Mouse (Mus musculus) ES-E14 (cell line): ENCODE measurements around the gene Stk11ip. TPM values are rescaled to one million over a fixed set of nuclear protein-coding genes. Genes with fewer than 3 reads are reported as not detected.

Experiments used
- DNase-seq: peaks from one replicate; pipeline ENCODE4 v3.0.0-alpha.2; 2013; ENCODE audit warnings: low read depth, low spot score
- H3K27ac ChIP-seq: 2 replicates; pipeline ENCODE4 v1.5.1; 2012; ENCODE audit warnings: low read depth, mild to moderate bottlenecking, low read length, moderate library complexity, mixed read lengths; ENCODE audit not compliant: poor library complexity, insufficient read depth, severe bottlenecking
- H3K36me3 ChIP-seq: 2 replicates; pipeline ENCODE4 v1.6.1; 2012; ENCODE audit warnings: mild to moderate bottlenecking, low read length, moderate library complexity, mixed read lengths; ENCODE audit not compliant: control insufficient read depth, poor library complexity, insufficient read depth, severe bottlenecking
- H3K4me1 ChIP-seq, 2 experiments: fragments of 150-350 bp in 1 of 2; sonication (generic) in 1 of 2; 2 replicates each; pipeline ENCODE4 v1.6.1; 2012; ENCODE audit warnings: low read length in 2 of 2, mild to moderate bottlenecking in 1 of 2, mixed read lengths in 1 of 2; ENCODE audit not compliant: control insufficient read depth in 2 of 2, insufficient read depth in 2 of 2, poor library complexity in 1 of 2
- H3K4me3 ChIP-seq, 2 experiments: fragments of 150-350 bp in 1 of 2; sonication (generic) in 1 of 2; 2 replicates each; pipeline ENCODE4 v1.5.1; 2012; ENCODE audit warnings: low read length in 2 of 2, low read depth in 1 of 2, mild to moderate bottlenecking in 1 of 2, mixed read lengths in 1 of 2; ENCODE audit not compliant: insufficient read depth in 1 of 2, poor library complexity in 1 of 2, severe bottlenecking in 1 of 2
- H3K9ac ChIP-seq: 2 replicates; pipeline ENCODE4 v1.6.1; 2012; ENCODE audit warnings: low read depth, mild to moderate bottlenecking, low read length, mixed read lengths; ENCODE audit not compliant: poor library complexity, insufficient read depth, severe bottlenecking
- H3K9me3 ChIP-seq: fragments of 150-350 bp; sonication (generic); 2 replicates; pipeline ENCODE4 v1.6.1; 2012; ENCODE audit warnings: low read depth, mild to moderate bottlenecking, low read length; ENCODE audit not compliant: control insufficient read depth, insufficient read depth
- CHD2 ChIP-seq: IDR thresholded peaks from 2 replicates; pipeline ENCODE4 v1.6.1; 2014; ENCODE audit warnings: mild to moderate bottlenecking, low read depth, low read length, inconsistent platforms
- HCFC1 ChIP-seq: IDR thresholded peaks from 2 replicates; pipeline ENCODE4 v1.6.1; 2012; ENCODE audit warnings: low read length, inconsistent platforms, borderline replicate concordance; ENCODE audit not compliant: insufficient read depth
- MAFK ChIP-seq: IDR thresholded peaks from 2 replicates; pipeline ENCODE4 v1.6.1; 2014; ENCODE audit warnings: mild to moderate bottlenecking, low read depth, low read length, inconsistent platforms; ENCODE audit not compliant: insufficient read depth
- ZC3H11A ChIP-seq: IDR thresholded peaks from 2 replicates; pipeline ENCODE4 v1.6.1; 2012; ENCODE audit warnings: low read depth, mild to moderate bottlenecking, inconsistent platforms, low read length, borderline replicate concordance
- ZNF384 ChIP-seq: IDR thresholded peaks from 2 replicates; pipeline ENCODE4 v1.6.1; 2012; ENCODE audit warnings: low read depth, low read length, inconsistent platforms
- in situ Hi-C, 2 experiments: fragments of 600-800 bp; cut with MboI; formaldehyde crosslinking; loops; one replicate each; pipeline ENCODE4 v1.15.1; 2025; ENCODE audit warnings: low sequenced_read_pairs in 2 of 2, inconsistent platforms in 1 of 2; ENCODE audit not compliant: unreplicated experiment in 2 of 2
- total RNA-seq: library from RNA; depleted of rRNA; stranded (reverse); fragments of 300-350 nt; gene quantifications from 2 replicates; pipeline ENCODE4 v1.2.3, GENCODE M21; 2012

The Stk11ip gene
- total RNA-seq, 1 experiment = 26.8 TPM

DNA sequence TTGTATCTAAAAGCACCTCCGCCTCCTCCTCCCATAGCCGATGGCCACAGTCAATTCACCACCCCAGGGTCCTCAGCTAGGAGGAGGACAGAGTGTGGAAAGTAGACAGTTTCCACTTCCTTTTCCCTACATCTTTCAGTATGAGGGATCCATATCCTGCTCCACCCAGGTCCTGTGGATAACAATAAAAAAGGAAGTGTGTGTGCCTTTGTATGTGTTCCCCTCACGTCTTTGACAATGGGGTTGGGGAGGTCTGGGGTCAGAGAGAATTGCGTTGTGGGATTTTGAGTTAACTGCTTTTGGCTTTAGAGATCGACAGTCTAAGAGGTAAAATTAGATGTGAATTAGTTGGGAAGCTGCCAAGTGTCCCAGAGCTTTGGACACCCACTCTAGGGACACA is 11.2 kb upstream of the Stk11ip start:
- Histone ChIP-seq H3K27ac (no peak overlapping the region; the same call in 1 of the 2 replicates), H3K4me1 (peaks cover 17 to 42% of the 10 kb centered on the region in 2 experiments), H3K4me3 (peak overlapping the region; percentile 56 to 62; a peak in 3 of 4 replicates), H3K9ac (no peak overlapping the region; the same call in 1 of the 2 replicates), H3K9me3 (no peaks in the 10 kb centered on the region), H3K36me3 (no peaks in the 10 kb centered on the region)
- in situ Hi-C loops = no loop called here
- DNase-seq = no peak
- TF ChIP-seq MAFK (no peak), ZC3H11A (no peak), HCFC1 (no peak), ZNF384 (no peak)

DNA sequence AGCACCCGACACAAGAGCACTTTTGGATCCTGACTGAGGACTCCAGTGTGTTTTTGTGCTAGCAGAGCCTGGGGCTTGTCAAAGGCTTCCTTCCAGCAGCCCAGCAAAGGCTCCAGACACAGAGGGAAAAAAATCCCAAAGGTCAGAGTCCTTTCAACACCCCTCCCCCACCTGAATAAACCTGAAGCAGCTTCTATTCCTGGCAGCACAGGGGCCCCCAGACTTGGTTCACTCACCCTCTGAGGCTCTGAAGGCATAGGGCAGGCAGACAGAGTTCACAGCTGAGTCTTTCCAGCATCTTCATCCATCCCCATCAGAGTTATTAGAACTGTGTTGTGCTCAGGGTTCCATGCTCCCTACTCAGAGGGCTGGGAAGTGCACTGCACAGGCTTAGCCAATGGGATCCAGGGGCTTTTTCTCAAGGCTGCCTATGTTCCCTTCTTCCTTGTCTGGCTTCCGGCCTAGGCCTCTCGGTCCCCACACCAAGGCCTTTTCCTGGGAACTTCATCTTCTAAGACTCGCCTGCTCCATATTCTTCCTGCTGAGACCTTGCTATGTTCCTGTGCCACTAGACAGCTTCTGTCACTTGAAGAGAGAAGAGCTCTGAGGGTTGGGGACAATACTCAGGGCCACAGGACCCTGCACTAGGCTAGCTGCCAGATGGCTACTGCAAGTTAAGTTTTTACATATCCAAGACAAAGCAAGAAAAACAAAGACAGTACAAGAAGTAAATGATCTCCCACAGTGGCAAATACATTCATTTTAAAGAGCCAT is 9.7 kb upstream of the Stk11ip start:
- no peaks in the 10 kb centered on the region for H3K36me3 ChIP-seq
- no peak overlapping the region for H3K4me3 ChIP-seq
- in situ Hi-C loops = no loop called here
- no peak for DNase-seq
- no peak overlapping the region; the same call in 1 of the 2 replicates for H3K9ac ChIP-seq
- TF ChIP-seq ZNF384 = 0 out of 2 replicates have a peak, but pooled peaks have one; percentile 39
- no peak for TF ChIP-seq HCFC1
- TF ChIP-seq ZC3H11A = no peak
- H3K27ac ChIP-seq = peak overlapping the region; percentile 48
- peaks cover 17 to 42% of the 10 kb centered on the region in 2 experiments for H3K4me1 ChIP-seq
- H3K9me3 ChIP-seq = no peaks in the 10 kb centered on the region

DNA sequence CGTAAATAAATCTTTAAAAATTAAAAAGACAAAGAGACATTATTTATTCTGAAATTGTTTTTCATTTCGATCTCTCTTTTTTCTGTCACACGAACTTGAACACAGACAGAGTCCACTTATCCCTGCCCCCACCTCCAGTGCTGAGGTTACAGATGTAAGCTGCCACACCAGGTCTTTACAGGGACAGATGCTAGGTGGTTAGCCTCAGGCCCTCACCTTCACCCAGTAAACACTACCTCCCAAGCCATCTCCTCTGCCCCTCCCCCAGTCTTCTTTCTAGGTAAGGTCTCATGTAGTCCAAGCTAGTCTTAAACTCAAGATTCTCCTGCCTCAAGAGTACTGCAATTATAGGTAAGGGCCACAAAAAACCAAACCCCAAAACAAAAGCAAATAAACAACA is 8.8 kb upstream of the Stk11ip start:
- H3K9ac ChIP-seq = no peak overlapping the region
- H3K9me3 ChIP-seq = no peaks in the 10 kb centered on the region
- H3K36me3 ChIP-seq = no peaks in the 10 kb centered on the region
- no peak for DNase-seq
- H3K27ac ChIP-seq = peak overlapping the region; percentile 34; the same call in 1 of the 2 replicates
- in situ Hi-C loops = no loop called here
- TF ChIP-seq CHD2 (no peak), ZC3H11A (no peak), MAFK (no peak), HCFC1 (no peak), ZNF384 (no peak)
- H3K4me3 ChIP-seq = no peak overlapping the region
- H3K4me1 ChIP-seq = peaks cover 15 to 42% of the 10 kb centered on the region in 2 experiments

DNA sequence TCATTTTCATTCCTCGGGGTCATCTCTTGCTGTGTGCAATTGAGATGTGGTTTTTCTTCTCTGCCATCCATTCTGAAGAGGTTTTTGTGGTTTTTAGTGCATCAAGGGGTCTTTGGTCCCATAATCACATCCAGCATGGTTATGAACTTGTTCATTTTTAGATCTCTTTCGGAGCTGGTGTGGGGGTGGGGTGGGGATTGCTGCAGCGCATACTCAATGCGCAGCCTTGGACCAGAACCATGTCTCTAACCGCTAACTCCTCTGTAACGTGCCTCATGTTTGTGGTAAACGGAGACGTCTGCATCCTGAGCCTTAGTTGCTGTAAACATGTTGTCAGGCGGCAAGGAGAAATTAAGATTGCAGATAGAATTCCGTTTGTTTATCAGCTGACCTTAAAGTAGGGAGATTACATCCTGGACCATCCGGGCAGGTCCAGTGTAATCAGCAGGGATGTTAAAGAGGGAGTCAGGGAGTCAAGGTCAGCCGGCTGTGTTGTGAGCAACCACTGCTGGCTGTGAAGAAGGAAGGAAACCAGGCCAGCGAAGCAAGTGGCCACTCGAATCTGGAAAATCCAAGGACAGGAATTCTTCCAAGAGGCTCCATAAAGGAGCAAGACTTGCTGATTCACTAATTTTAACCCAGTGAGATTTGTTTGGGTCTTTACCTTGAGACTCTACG is 4.5 kb upstream of the Stk11ip start:
- H3K4me1 ChIP-seq = peaks cover 10 to 18% of the 10 kb centered on the region in 2 experiments
- in situ Hi-C loops = no loop called here
- H3K9me3 ChIP-seq = no peaks in the 10 kb centered on the region
- DNase-seq = no peak
- TF ChIP-seq MAFK = no peak
- TF ChIP-seq CHD2 = no peak
- TF ChIP-seq ZNF384 = no peak
- TF ChIP-seq ZC3H11A = no peak
- no peak for TF ChIP-seq HCFC1
- no peak overlapping the region for H3K9ac ChIP-seq
- peak overlapping the region in 1 of 2 experiments; percentile 6; a peak in 1 of 4 replicates for H3K4me3 ChIP-seq
- H3K27ac ChIP-seq = no peak overlapping the region
- H3K36me3 ChIP-seq = no peaks in the 10 kb centered on the region
